Mouse (Mus musculus) forebrain, embryonic 16.5 days (tissue): Measurements from ENCODE around the gene Mroh2a. TPM values are rescaled to one million over a fixed set of nuclear protein-coding genes. Genes with fewer than 3 reads are reported as not detected.

Experiments
- ATAC-seq: fragments of 200-750 bp; cut with Nextera tagmentation; 2 replicates; pipeline ENCODE4 v1.8.0; 2017; ENCODE audit warnings: mild to moderate bottlenecking, moderate library complexity
- H3K27ac ChIP-seq: fragments of 300-500 bp; sonication (generic); 2 replicates; pipeline ENCODE4 v1.5.1; 2014; ENCODE audit warnings: low read length, control low read depth
- H3K27me3 ChIP-seq: fragments of 300-500 bp; sonication (generic); replicated peaks from 2 replicates; pipeline ENCODE4 v1.6.1; 2014; ENCODE audit warnings: low read length; ENCODE audit not compliant: control insufficient read depth, insufficient read depth
- H3K36me3 ChIP-seq: fragments of 300-500 bp; sonication (generic); 2 replicates; pipeline ENCODE4 v1.6.1; 2014; ENCODE audit not compliant: control insufficient read depth, insufficient read depth
- H3K4me1 ChIP-seq: fragments of 300-500 bp; sonication (generic); replicated peaks from 2 replicates; pipeline ENCODE4 v1.6.1; 2014; ENCODE audit warnings: low read length; ENCODE audit not compliant: control insufficient read depth, insufficient read depth
- H3K4me2 ChIP-seq: fragments of 300-500 bp; sonication (generic); 2 replicates; pipeline ENCODE4 v1.6.1; 2014; ENCODE audit warnings: mild to moderate bottlenecking, low read length, control low read depth
- H3K4me3 ChIP-seq: fragments of 300-500 bp; sonication (generic); replicated peaks from 2 replicates; pipeline ENCODE4 v1.5.1; 2014; ENCODE audit warnings: mild to moderate bottlenecking, low read length, control low read depth
- H3K9ac ChIP-seq: fragments of 300-500 bp; sonication (generic); replicated peaks from 2 replicates; pipeline ENCODE4 v1.6.1; 2014; ENCODE audit warnings: low read depth, low read length, control low read depth
- H3K9me3 ChIP-seq: fragments of 300-500 bp; sonication (generic); 2 replicates; pipeline ENCODE4 v1.6.1; 2016; ENCODE audit warnings: low read length; ENCODE audit not compliant: control insufficient read depth
- WGBS: fragments of 180-500 bp; shearing (Covaris S2); extraction: QIAGEN DNeasy Blood & Tissue Kit; methylation state at CpG from one replicate; pipeline ENCODE4 v1.1.7; 2014; 5-methylcytosine and 5-hydroxymethylcytosine counted together
- polyA plus RNA-seq: library from polyadenylated mRNA; unstranded; fragments of >200 nt; fragmentation: Nextera tagmentation; extraction: Ambion mirVana; gene quantifications from 2 replicates; pipeline ENCODE4 v1.2.1, GENCODE M21; 2015

Gene Mroh2a
- polyA plus RNA-seq, 1 experiment from 2014 or later: 1.0 TPM

DNA sequence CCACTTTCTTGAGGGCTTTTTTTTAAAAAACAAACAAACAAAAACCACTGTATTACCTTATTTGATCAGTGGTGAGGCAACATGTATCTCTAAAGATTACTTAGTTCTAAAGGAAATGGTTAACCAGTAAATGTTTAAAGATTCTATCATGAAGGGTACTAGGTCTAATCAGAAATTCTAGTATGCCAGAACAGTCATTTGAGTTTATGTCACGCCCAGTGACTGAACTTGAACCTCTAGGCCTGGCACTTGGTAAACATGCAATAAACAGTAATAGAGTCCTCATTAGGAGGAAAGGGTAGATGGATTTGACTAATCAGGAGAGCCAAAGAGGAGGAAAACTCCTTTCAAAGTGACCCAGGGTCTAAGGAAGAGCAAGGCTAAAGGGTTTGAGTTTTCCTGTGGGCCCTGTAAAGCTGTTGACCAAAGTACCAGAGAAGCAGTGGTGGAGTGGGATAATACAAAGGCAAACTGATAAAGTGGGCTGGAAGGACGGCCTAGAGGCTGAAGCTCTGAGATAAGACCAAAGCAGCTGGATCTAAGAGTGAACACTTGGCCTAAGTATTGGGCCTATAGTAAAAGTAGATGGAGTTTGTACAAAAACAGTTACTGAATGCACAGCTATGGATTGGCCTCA, 19.8 kb upstream of the Mroh2a start:
- Histone ChIP-seq H3K27ac (no peak overlapping the region), H3K4me1 (no peaks in the 10 kb centered on the region), H3K36me3 (no peaks in the 10 kb centered on the region), H3K9ac (no peak overlapping the region), H3K27me3 (no peaks in the 10 kb centered on the region), H3K4me3 (no peak overlapping the region), H3K9me3 (peaks cover 9% of the 10 kb centered on the region), H3K4me2 (no peak overlapping the region)
- WGBS: 75% methylated on average over 2 of the region's 2 CpGs
- no peak for ATAC-seq

DNA sequence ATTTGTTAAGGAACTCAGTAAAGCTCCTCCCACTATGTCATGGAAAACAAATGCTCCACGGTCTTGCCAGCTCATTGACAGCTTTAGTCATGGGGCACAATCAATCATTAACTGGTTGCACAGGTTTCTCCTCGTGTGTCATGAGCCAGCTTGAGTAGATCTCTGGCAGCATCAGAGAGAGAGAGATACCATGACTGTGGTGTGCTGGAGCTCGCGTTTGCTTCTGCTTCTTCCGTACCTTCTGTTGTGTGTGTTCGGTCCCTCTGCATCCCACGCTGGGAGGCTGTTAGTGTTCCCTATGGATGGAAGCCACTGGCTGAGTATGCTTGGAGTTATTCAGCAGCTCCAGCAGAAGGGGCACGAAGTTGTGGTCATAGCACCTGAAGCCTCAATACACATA, 15.0 kb upstream of the Mroh2a start, which contains the start of gene Ugt1a1:
TSS of gene Ugt1a1 (plus strand) at position 148 of the 400 bp plus-strand sequence.
- Histone ChIP-seq H3K27me3 (no peaks in the 10 kb centered on the region), H3K27ac (no peak within 1 kb of the TSS), H3K4me2 (no peak within 1 kb of the TSS), H3K4me3 (no peak within 1 kb of the TSS), H3K36me3 (no peaks in the 10 kb centered on the region), H3K9me3 (peaks cover 51% of the 10 kb centered on the region), H3K4me1 (no peaks in the 10 kb centered on the region), H3K9ac (no peak within 1 kb of the TSS)
- whole genome bisulfite sequencing: 68% methylated on average over 8 of the region's 8 CpGs
- peak; percentile 38; the same call in 1 of the 2 replicates for ATAC-seq

DNA sequence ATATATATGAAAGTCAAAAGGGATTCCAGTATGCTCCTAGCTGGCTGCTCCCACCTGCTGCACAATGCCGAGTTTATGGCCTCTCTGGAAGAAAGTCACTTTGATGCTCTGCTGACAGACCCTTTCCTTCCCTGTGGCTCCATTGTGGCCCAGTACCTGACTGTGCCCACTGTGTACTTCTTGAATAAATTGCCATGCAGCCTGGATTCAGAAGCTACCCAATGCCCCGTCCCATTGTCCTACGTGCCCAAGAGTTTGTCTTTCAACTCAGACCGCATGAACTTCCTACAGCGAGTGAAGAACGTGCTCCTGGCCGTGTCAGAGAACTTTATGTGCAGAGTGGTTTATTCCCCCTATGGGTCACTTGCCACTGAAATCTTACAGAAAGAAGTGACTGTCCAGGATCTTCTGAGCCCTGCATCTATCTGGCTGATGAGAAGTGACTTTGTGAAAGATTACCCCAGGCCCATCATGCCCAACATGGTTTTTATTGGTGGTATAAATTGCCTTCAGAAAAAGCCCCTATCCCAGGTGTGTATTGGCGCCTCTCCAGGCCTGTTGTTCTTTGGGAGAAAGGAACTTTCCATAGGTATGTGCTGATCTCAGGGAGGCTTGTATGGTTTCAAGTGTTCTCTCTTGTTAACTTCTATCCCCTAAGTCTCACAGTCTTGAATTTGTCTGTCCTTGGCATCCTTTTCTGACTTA, 14.3 kb upstream of the Mroh2a start:
- peak; percentile 40; the same call in 1 of the 2 replicates for ATAC-seq
- H3K4me2 ChIP-seq: no peak overlapping the region
- no peak overlapping the region for H3K27ac ChIP-seq
- no peaks in the 10 kb centered on the region for H3K36me3 ChIP-seq
- no peaks in the 10 kb centered on the region for H3K4me1 ChIP-seq
- no peak overlapping the region for H3K9ac ChIP-seq
- no peak overlapping the region for H3K4me3 ChIP-seq
- H3K9me3 ChIP-seq: peaks cover 58% of the 10 kb centered on the region
- no peaks in the 10 kb centered on the region for H3K27me3 ChIP-seq
- 64% methylated on average over 8 of the region's 8 CpGs for WGBS

DNA sequence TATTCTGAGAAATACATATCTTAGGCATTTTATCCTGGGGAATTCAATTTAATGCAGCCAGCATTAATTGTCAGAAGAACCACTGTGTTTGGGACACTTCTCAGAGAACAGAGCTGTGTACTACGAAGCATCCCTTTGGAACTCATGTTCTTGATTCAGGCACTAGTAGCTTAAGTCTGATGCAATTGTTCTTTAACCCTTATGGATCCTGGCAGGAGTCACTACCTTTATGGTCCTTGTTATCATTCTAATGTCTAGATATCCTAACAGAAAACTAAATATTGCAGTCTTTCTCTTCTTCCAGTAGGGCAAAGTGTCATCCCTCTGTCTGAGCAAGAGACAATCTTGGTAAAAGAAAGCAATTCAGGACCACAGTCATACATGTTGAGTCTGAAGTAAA, 13.7 kb upstream of the Mroh2a start:
- Histone ChIP-seq H3K36me3 (no peaks in the 10 kb centered on the region), H3K9ac (no peak overlapping the region), H3K4me2 (no peak overlapping the region), H3K4me3 (no peak overlapping the region), H3K4me1 (no peaks in the 10 kb centered on the region), H3K27ac (no peak overlapping the region), H3K27me3 (no peaks in the 10 kb centered on the region), H3K9me3 (peaks cover 60% of the 10 kb centered on the region)
- ATAC-seq: no peak
- WGBS: 79% methylated on average over 1 of the region's 1 CpGs

DNA sequence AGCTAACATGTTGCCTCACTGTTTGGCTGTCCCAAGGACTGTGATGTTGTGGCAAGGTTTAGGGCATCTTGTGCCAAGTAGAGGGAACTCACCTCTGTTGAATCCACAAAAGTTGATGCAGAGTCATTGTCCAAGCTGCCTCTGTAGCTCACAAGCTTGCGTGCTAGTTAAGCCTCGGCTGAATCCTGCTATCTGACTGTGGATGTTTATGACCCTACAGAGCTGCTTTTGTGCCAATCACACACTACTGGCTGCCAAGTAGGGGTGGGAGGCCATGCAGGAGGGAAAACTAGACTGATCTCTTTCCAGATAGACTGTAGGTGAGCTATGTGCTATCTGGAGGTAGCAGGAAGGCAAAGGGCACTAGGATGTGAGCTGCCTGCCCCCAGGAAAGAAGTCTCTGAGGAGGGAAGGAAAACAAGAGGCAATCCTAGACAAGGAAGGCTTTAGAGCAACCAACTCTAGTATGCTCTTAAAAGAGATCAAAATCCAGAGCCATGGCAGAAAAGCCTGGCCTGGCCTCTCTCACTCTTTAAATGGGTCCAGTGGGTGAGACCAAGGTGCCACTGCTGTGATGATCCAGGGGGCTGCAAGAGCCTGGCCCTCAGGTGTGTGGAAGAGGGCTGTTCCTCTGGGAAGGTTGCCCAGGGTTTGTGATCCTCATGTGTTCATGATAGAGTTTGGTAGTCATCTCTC, 12.9 kb upstream of the Mroh2a start:
- peaks cover 60% of the 10 kb centered on the region for H3K9me3 ChIP-seq
- no peaks in the 10 kb centered on the region for H3K4me1 ChIP-seq
- no peak overlapping the region for H3K27ac ChIP-seq
- H3K4me3 ChIP-seq: no peak overlapping the region
- no peak overlapping the region for H3K4me2 ChIP-seq
- H3K9ac ChIP-seq: no peak overlapping the region
- H3K36me3 ChIP-seq: no peaks in the 10 kb centered on the region
- H3K27me3 ChIP-seq: no peaks in the 10 kb centered on the region
- WGBS: 82% methylated on average over 2 of the region's 2 CpGs
- 0 out of 2 replicates have a peak, but pooled peaks have one; percentile 25 for ATAC-seq

DNA sequence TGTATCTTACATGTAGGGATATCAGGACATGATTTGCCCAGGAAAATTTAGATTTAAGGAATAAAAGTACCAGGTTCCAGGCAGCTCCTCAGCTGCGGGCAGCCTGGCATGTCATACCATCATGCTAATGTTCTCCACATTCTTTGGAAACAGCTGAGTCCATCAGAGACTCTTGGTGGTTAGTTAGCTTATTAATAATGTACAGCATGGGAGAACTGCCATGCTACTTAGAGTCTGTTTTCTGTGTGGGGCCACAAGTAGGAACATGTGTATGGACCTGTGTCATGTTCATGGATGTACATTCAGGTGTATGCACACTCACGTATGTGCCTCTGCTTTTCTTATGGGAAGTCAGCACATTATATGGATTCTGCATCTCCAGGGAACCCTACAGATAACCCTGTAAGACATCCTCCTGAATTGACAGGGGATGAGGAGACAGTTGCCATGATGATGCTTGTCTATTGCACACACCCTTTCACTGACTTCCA, 12.3 kb upstream of the Mroh2a start:
- no peak for ATAC-seq
- no peaks in the 10 kb centered on the region for H3K36me3 ChIP-seq
- no peak overlapping the region for H3K9ac ChIP-seq
- 82% methylated on average over 2 of the region's 2 CpGs for WGBS
- peaks cover 60% of the 10 kb centered on the region for H3K9me3 ChIP-seq
- no peaks in the 10 kb centered on the region for H3K27me3 ChIP-seq
- no peak overlapping the region for H3K27ac ChIP-seq
- no peak overlapping the region for H3K4me2 ChIP-seq
- H3K4me3 ChIP-seq: no peak overlapping the region
- H3K4me1 ChIP-seq: no peaks in the 10 kb centered on the region

DNA sequence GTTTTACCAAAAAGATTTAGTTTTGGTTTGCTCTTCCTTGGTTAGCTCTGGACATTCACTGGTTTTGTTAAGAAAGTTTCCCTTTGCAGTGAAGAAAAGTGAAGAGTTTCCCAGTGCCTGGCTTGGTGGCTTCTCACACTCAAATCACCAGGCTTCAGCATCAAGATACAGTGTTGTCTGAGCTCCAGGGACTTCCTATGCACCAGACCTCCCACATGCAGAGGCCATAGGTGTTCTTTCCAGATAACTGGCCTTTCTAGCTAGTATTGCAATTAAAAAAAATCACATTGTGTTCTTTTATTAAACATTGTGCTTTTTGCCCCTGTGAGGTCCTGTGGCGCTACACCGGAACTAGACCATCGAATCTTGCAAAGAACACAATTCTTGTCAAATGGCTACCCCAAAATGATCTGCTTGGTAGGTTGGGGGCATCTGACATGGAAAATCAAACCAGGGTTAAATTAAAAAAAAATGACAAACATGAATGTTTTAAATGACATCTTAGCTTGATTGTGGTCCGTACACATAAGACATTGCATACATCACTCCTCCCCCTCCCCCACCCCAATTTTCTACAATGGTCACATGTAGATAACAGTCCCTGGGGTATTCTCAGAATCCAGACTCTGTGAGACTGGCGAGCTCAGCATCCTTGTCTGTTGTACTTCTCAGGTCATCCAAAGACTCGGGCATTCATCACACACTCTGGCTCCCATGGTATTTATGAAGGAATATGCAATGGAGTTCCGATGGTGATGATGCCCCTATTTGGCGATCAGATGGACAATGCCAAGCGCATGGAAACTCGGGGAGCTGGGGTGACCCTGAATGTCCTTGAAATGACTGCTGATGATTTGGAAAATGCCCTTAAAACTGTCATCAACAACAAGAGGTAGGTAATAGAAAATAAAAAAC, 11.1 kb upstream of the Mroh2a start:
- Histone ChIP-seq H3K27ac (no peak overlapping the region), H3K4me1 (no peaks in the 10 kb centered on the region), H3K4me3 (no peak overlapping the region), H3K27me3 (no peaks in the 10 kb centered on the region), H3K9ac (no peak overlapping the region), H3K4me2 (no peak overlapping the region), H3K36me3 (no peaks in the 10 kb centered on the region), H3K9me3 (peaks cover 60% of the 10 kb centered on the region)
- ATAC-seq: no peak
- WGBS: 72% methylated on average over 10 of the region's 10 CpGs

DNA sequence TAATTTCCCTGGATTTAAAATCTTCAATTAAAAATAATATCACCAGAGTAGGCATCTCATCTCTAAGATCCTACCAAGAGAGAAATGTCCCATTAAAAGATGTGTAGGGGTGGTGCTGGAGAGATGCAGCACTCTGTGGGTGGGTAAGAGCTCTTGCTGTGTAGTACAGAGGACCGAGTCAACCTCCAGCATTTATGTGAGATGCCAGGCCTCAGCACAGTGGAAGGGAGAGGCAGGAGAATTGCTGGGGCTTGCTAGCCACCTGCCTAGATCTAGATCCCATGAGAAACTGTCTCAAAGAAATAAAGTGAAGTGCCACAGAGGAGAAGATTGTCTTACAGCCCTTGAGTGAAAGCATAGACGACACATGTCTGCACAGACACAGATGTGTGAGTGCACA, 10.2 kb upstream of the Mroh2a start:
- 54% methylated on average over 2 of the region's 2 CpGs for WGBS
- no peak for ATAC-seq

More for the DNA sequence above, 10.2 kb upstream of the Mroh2a start:
- Histone ChIP-seq H3K27ac (no peak overlapping the region), H3K27me3 (no peaks in the 10 kb centered on the region), H3K4me3 (no peak overlapping the region), H3K9me3 (peaks cover 57% of the 10 kb centered on the region), H3K4me2 (no peak overlapping the region), H3K36me3 (no peaks in the 10 kb centered on the region), H3K9ac (no peak overlapping the region), H3K4me1 (no peaks in the 10 kb centered on the region)
